Mouse (Mus musculus): ENCODE data around the gene Sestd1. TPM values are rescaled to one million over a fixed set of nuclear protein-coding genes. Genes with fewer than 3 reads are reported as not detected.
A peak's percentile ranks its signal among the peaks of the same experiment; 100 is the strongest.

The Sestd1 gene
- polyA plus RNA-seq, 1 experiment from 2014 or later = 52.2 TPM

GRCm38 (mm10) chr2:77265301-77265700 is 15.1 kb downstream of the Sestd1 start:
- no peaks in the 10 kb centered on the region for H3K9me3 ChIP-seq (ENCODE audit: control insufficient read depth, low read length)
- H3K4me2 ChIP-seq (ENCODE audit: low read length) = no peak overlapping the region
- H3K27ac ChIP-seq (replicated peaks; ENCODE audit: low read depth, low read length) = no peak overlapping the region
- H3K27me3 ChIP-seq (ENCODE audit: control insufficient read depth, insufficient read depth, low read length) = no peaks in the 10 kb centered on the region
- 81% methylated on average over 7 of the region's 7 CpGs for WGBS
- no peak overlapping the region for H3K4me3 ChIP-seq (replicated peaks; ENCODE audit: low read depth, low read length)
- no peaks in the 10 kb centered on the region for H3K36me3 ChIP-seq (ENCODE audit: control insufficient read depth, insufficient read depth, low read length)
- DNase-seq (no peak), ATAC-seq (ENCODE audit: low FRiP score, low TSS enrichment) (no peak)
- peaks cover 37% of the 10 kb centered on the region for H3K4me1 ChIP-seq (ENCODE audit: control insufficient read depth, insufficient read depth, low read length)
- H3K9ac ChIP-seq (replicated peaks; ENCODE audit: low read length) = no peak overlapping the region

GRCm38 (mm10) chr2:77264550-77264949 is 15.8 kb downstream of the Sestd1 start:
- 83% methylated on average over 6 of the region's 6 CpGs for WGBS
- Histone ChIP-seq H3K27ac (replicated peaks; ENCODE audit: low read depth, low read length) (no peak overlapping the region), H3K4me1 (ENCODE audit: control insufficient read depth, insufficient read depth, low read length) (peaks cover 36% of the 10 kb centered on the region), H3K27me3 (ENCODE audit: control insufficient read depth, insufficient read depth, low read length) (no peaks in the 10 kb centered on the region), H3K36me3 (ENCODE audit: control insufficient read depth, insufficient read depth, low read length) (no peaks in the 10 kb centered on the region), H3K9ac (replicated peaks; ENCODE audit: low read length) (no peak overlapping the region), H3K9me3 (ENCODE audit: control insufficient read depth, low read length) (no peaks in the 10 kb centered on the region), H3K4me3 (replicated peaks; ENCODE audit: low read depth, low read length) (no peak overlapping the region), H3K4me2 (ENCODE audit: low read length) (no peak overlapping the region)
- no peak for ATAC-seq (ENCODE audit: low FRiP score, low TSS enrichment)
- DNase-seq = no peak

- no peak overlapping the region for H3K27ac ChIP-seq (replicated peaks; ENCODE audit: low read depth, low read length)
- no peak overlapping the region for H3K4me2 ChIP-seq (ENCODE audit: low read length)
- H3K27me3 ChIP-seq (ENCODE audit: control insufficient read depth, insufficient read depth, low read length) = no peaks in the 10 kb centered on the region
- DNase-seq = no peak
- WGBS = 42% methylated on average over 11 of the region's 11 CpGs
- H3K4me3 ChIP-seq (replicated peaks; ENCODE audit: low read depth, low read length) = no peak overlapping the region
- no peaks in the 10 kb centered on the region for H3K36me3 ChIP-seq (ENCODE audit: control insufficient read depth, insufficient read depth, low read length)
- no peaks in the 10 kb centered on the region for H3K9me3 ChIP-seq (ENCODE audit: control insufficient read depth, low read length)
- no peak for ATAC-seq (ENCODE audit: low FRiP score, low TSS enrichment)
- H3K4me1 ChIP-seq (ENCODE audit: control insufficient read depth, insufficient read depth, low read length) = peaks cover 29% of the 10 kb centered on the region
- no peak overlapping the region for H3K9ac ChIP-seq (replicated peaks; ENCODE audit: low read length)
Observed at GRCm38 (mm10) chr2:77263477-77264435, 16.6 kb downstream of the Sestd1 start.

GRCm38 (mm10) chr2:77260134-77260533 is 20.3 kb downstream of the Sestd1 start:
- Histone ChIP-seq H3K4me2 (ENCODE audit: low read length) (no peak overlapping the region), H3K9ac (replicated peaks; ENCODE audit: low read length) (no peak overlapping the region), H3K36me3 (ENCODE audit: control insufficient read depth, insufficient read depth, low read length) (peaks cover 2% of the 10 kb centered on the region; the same call in 1 of the 2 replicates), H3K27ac (replicated peaks; ENCODE audit: low read depth, low read length) (no peak overlapping the region), H3K9me3 (ENCODE audit: control insufficient read depth, low read length) (no peaks in the 10 kb centered on the region), H3K4me1 (ENCODE audit: control insufficient read depth, insufficient read depth, low read length) (peaks cover 32% of the 10 kb centered on the region), H3K4me3 (replicated peaks; ENCODE audit: low read depth, low read length) (no peak overlapping the region), H3K27me3 (ENCODE audit: control insufficient read depth, insufficient read depth, low read length) (no peaks in the 10 kb centered on the region)
- ATAC-seq (ENCODE audit: low FRiP score, low TSS enrichment) (no peak), DNase-seq (peak; percentile 25)
- WGBS = 89% methylated on average over 4 of the region's 4 CpGs

- H3K9me3 ChIP-seq (ENCODE audit: control insufficient read depth, low read length) = no peaks in the 10 kb centered on the region
- H3K4me2 ChIP-seq (ENCODE audit: low read length) = no peak overlapping the region
- WGBS = 83% methylated on average over 6 of the region's 6 CpGs
- H3K4me3 ChIP-seq (replicated peaks; ENCODE audit: low read depth, low read length) = no peak overlapping the region
- no peak overlapping the region for H3K27ac ChIP-seq (replicated peaks; ENCODE audit: low read depth, low read length)
- ATAC-seq (ENCODE audit: low FRiP score, low TSS enrichment) (no peak), DNase-seq (no peak)
- H3K9ac ChIP-seq (replicated peaks; ENCODE audit: low read length) = no peak overlapping the region
- no peaks in the 10 kb centered on the region for H3K27me3 ChIP-seq (ENCODE audit: control insufficient read depth, insufficient read depth, low read length)
- H3K36me3 ChIP-seq (ENCODE audit: control insufficient read depth, insufficient read depth, low read length) = peaks cover 4% of the 10 kb centered on the region; the same call in 1 of the 2 replicates
- H3K4me1 ChIP-seq (ENCODE audit: control insufficient read depth, insufficient read depth, low read length) = peaks cover 6% of the 10 kb centered on the region; the same call in 1 of the 2 replicates
Observed at GRCm38 (mm10) chr2:77253227-77253626, 27.2 kb downstream of the Sestd1 start.

- H3K27me3 ChIP-seq (ENCODE audit: control insufficient read depth, insufficient read depth, low read length) = no peaks in the 10 kb centered on the region
- H3K36me3 ChIP-seq (ENCODE audit: control insufficient read depth, insufficient read depth, low read length) = peaks cover 4% of the 10 kb centered on the region; the same call in 1 of the 2 replicates
- H3K9me3 ChIP-seq (ENCODE audit: control insufficient read depth, low read length) = no peaks in the 10 kb centered on the region
- no peak overlapping the region for H3K27ac ChIP-seq (replicated peaks; ENCODE audit: low read depth, low read length)
- 96% methylated on average over 6 of the region's 6 CpGs for WGBS
- DNase-seq (no peak), ATAC-seq (ENCODE audit: low FRiP score, low TSS enrichment) (no peak)
- no peak overlapping the region for H3K9ac ChIP-seq (replicated peaks; ENCODE audit: low read length)
- H3K4me2 ChIP-seq (ENCODE audit: low read length) = no peak overlapping the region
- H3K4me3 ChIP-seq (replicated peaks; ENCODE audit: low read depth, low read length) = no peak overlapping the region
- no peaks in the 10 kb centered on the region for H3K4me1 ChIP-seq (ENCODE audit: control insufficient read depth, insufficient read depth, low read length)
Observed at GRCm38 (mm10) chr2:77251736-77252135, 28.7 kb downstream of the Sestd1 start.

GRCm38 (mm10) chr2:77249771-77250681 is 30.4 kb downstream of the Sestd1 start:
- Histone ChIP-seq H3K9ac (replicated peaks; ENCODE audit: low read length) (no peak overlapping the region), H3K4me2 (ENCODE audit: low read length) (no peak overlapping the region), H3K4me1 (ENCODE audit: control insufficient read depth, insufficient read depth, low read length) (no peaks in the 10 kb centered on the region), H3K27ac (replicated peaks; ENCODE audit: low read depth, low read length) (peak overlapping the region; percentile 43), H3K9me3 (ENCODE audit: control insufficient read depth, low read length) (no peaks in the 10 kb centered on the region), H3K36me3 (ENCODE audit: control insufficient read depth, insufficient read depth, low read length) (peaks cover 5% of the 10 kb centered on the region; the same call in 1 of the 2 replicates), H3K27me3 (ENCODE audit: control insufficient read depth, insufficient read depth, low read length) (no peaks in the 10 kb centered on the region), H3K4me3 (replicated peaks; ENCODE audit: low read depth, low read length) (no peak overlapping the region)
- peak; percentile 63; the same call in 1 of the 2 replicates for ATAC-seq (ENCODE audit: low FRiP score, low TSS enrichment)
- DNase-seq = peak; percentile 78
- whole genome bisulfite sequencing = 38% methylated on average over 8 of the region's 8 CpGs

- no peak overlapping the region for H3K4me3 ChIP-seq (replicated peaks; ENCODE audit: low read depth, low read length)
- no peaks in the 10 kb centered on the region for H3K4me1 ChIP-seq (ENCODE audit: control insufficient read depth, insufficient read depth, low read length)
- 89% methylated on average over 1 of the region's 1 CpGs for WGBS
- H3K9me3 ChIP-seq (ENCODE audit: control insufficient read depth, low read length) = no peaks in the 10 kb centered on the region
- no peaks in the 10 kb centered on the region for H3K27me3 ChIP-seq (ENCODE audit: control insufficient read depth, insufficient read depth, low read length)
- ATAC-seq (ENCODE audit: low FRiP score, low TSS enrichment) (no peak), DNase-seq (no peak)
- no peak overlapping the region for H3K27ac ChIP-seq (replicated peaks; ENCODE audit: low read depth, low read length)
- H3K9ac ChIP-seq (replicated peaks; ENCODE audit: low read length) = no peak overlapping the region
- H3K36me3 ChIP-seq (ENCODE audit: control insufficient read depth, insufficient read depth, low read length) = peaks cover 12% of the 10 kb centered on the region
- no peak overlapping the region for H3K4me2 ChIP-seq (ENCODE audit: low read length)
Observed at GRCm38 (mm10) chr2:77248416-77248815, 32.0 kb downstream of the Sestd1 start.
